Mouse (Mus musculus): ENCODE results near the gene Nol10.

GRCm38 (mm10) chr12:17362316-17362715 is 14.1 kb downstream of the Nol10 start:
- TF ChIP-seq CTCF (IDR thresholded peaks at IDR 0.05), result no peak
- TF ChIP-seq EP300 (IDR thresholded peaks at IDR 0.05), result no peak

Measured in lung, postnatal 0 days (tissue).